Mouse (Mus musculus) brain, embryonic 14.5 days (tissue): ENCODE data around the gene Celsr2.

Experiments
- CTCF ChIP-seq: fragments of 200-500 bp; IDR thresholded peaks from 2 replicates; pipeline ENCODE4 v1.5.1; 2012; ENCODE audit warnings: inconsistent platforms, mild to moderate bottlenecking, moderate library complexity, borderline replicate concordance; ENCODE audit not compliant: insufficient read depth, insufficient read length; ENCODE audit errors: extremely low read depth
- POLR2A ChIP-seq: fragments of 200-500 bp; IDR thresholded peaks from 2 replicates; pipeline ENCODE4 v1.6.1; 2012; ENCODE audit warnings: mild to moderate bottlenecking, inconsistent platforms, borderline replicate concordance; ENCODE audit not compliant: poor library complexity, insufficient read depth, insufficient read length, severe bottlenecking; ENCODE audit errors: extremely low read depth

- TF ChIP-seq POLR2A, result peak; percentile 18; the same call in 1 of the 2 replicates
- TF ChIP-seq CTCF, result no peak
Measured at GRCm38 (mm10) chr3:108383485-108384354, 31.6 kb downstream of the Celsr2 start, which contains the start of gene Psrc1.
